Mouse (Mus musculus): ENCODE data around the gene Arl15.

DNA sequence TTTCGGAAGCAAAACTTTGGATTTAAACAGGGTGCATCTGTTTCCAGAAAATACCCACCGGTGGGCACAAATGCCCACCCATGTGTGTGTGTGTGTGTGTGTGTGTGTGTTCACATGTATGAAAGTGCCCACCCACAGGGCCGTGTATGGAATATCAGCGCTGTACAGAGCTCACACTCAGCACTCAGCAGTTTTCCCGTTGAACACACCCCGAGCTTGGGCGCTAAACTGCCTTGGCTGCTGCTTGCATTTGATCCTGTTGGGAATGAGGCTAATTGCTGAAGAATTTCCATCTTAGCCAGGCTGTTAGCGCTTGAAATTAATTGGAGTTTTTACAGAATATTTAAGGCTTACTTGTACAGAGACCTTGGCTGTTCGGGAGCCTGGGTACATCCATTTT is 282.9 kb downstream of the Arl15 start:
- TF ChIP-seq POLR2A (IDR thresholded peaks at IDR 0.05; ENCODE audit: borderline replicate concordance, extremely low read depth, insufficient read depth, insufficient read length, poor library complexity, severe bottlenecking) (no peak), CTCF (IDR thresholded peaks at IDR 0.05; ENCODE audit: borderline replicate concordance, extremely low read depth, insufficient read depth, insufficient read length) (no peak)

All from brain, embryonic 14.5 days (tissue).